Mouse (Mus musculus): ENCODE measurements at regions not wholly inside any gene's neighbourhood (a gene's known extent, or its start where the extent isn't known, plus 50 kb on each side); places are given as distances from the start of the nearest gene placed in this dataset.

DNA sequence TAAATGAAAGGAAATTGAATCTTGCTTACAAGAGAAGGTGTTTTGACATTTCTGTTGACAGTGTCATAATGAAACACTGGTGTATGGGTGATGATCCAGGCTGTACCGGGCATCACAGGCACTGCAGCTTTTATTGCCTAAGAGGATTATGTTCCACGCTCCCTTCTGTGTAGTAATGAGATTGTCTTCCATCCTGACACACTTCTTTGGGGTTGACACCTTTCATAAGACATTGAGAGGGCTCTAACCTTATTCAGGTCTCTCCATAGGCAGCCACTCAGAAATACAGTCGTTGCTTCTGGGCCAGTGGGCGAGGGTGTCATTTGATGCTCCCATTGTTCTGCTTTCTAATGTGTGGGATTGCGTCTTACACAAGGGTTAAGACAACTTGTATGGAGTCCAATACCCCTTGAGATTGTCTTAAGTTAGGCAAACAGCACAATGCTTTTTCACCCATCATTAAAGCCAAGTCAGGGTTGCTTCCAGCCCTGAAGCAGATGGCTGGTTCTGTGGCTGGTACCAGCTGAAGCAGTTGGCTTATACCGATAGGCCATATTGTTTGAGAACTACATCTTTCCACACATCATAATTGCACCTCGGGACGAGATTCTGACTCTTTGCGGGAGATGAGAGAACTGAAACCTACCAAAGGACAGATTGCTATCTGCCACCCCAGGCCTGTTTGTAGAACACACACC lies 81.9 kb upstream of the Frmd4b start:
- Histone ChIP-seq H3K9ac (ENCODE audit: control insufficient read depth, low read depth, low read length, poor library complexity, severe bottlenecking) (no peak overlapping the region), H3K36me3 (ENCODE audit: control insufficient read depth in 1 of 2, insufficient read depth in 2 of 2, low read length in 2 of 2) (no peaks in the 10 kb centered on the region), H3K79me2 (ENCODE audit: control insufficient read depth, insufficient read depth, low read length, poor library complexity) (no peaks in the 10 kb centered on the region), H3K4me3 (ENCODE audit: control insufficient read depth in 1 of 2, insufficient read depth in 1 of 2, low read depth in 2 of 2, low read length in 2 of 2) (no peak overlapping the region), H3K4me1 (ENCODE audit: control insufficient read depth in 1 of 2, insufficient read depth in 2 of 2, low read length in 2 of 2) (no peaks in the 10 kb centered on the region), H3K9me3 (replicated peaks; ENCODE audit: insufficient read depth, low read length) (no peaks in the 10 kb centered on the region), H3K27ac (ENCODE audit: control insufficient read depth, low read depth, low read length) (no peak overlapping the region), H3K27me3 (ENCODE audit: control insufficient read depth in 1 of 2, insufficient read depth in 2 of 2, low read length in 2 of 2) (no peaks in the 10 kb centered on the region)
- no peak for DNase-seq (ENCODE audit: low read depth, low spot score)
- TF ChIP-seq ZNF384 (IDR thresholded peaks at IDR 0.05; ENCODE audit: low read depth, low read length) (no peak), ETS1 (IDR thresholded peaks at IDR 0.05; ENCODE audit: low read depth, low read length) (no peak)

DNA sequence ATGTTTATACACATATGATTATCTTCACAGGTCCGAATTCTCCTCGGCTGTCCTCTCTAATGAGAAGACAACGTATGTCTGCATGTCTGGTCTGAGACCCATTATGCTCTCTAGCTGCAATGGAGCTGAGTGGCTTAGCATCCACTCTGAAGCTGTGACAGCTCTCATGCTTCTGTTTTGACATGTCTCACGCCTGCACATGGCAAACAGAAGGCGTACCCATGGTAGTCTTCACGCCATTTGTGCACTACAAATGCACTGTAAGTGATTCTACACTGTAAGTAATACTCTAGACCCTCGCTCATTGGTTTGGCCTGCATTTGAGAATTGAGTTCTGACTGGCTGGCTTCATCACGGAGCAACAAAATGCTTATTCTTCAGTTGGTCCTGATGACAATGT lies 75.9 kb upstream of the Frmd4b start:
- no peak for DNase-seq (ENCODE audit: low read depth, low spot score)
- Histone ChIP-seq H3K79me2 (ENCODE audit: control insufficient read depth, insufficient read depth, low read length, poor library complexity) (no peaks in the 10 kb centered on the region), H3K27me3 (ENCODE audit: control insufficient read depth in 1 of 2, insufficient read depth in 2 of 2, low read length in 2 of 2) (no peaks in the 10 kb centered on the region), H3K9ac (ENCODE audit: control insufficient read depth, low read depth, low read length, poor library complexity, severe bottlenecking) (no peak overlapping the region), H3K36me3 (ENCODE audit: control insufficient read depth in 1 of 2, insufficient read depth in 2 of 2, low read length in 2 of 2) (no peaks in the 10 kb centered on the region), H3K4me3 (ENCODE audit: control insufficient read depth in 1 of 2, insufficient read depth in 1 of 2, low read depth in 2 of 2, low read length in 2 of 2) (no peak overlapping the region), H3K27ac (ENCODE audit: control insufficient read depth, low read depth, low read length) (no peak overlapping the region), H3K9me3 (replicated peaks; ENCODE audit: insufficient read depth, low read length) (no peaks in the 10 kb centered on the region), H3K4me1 (ENCODE audit: control insufficient read depth in 1 of 2, insufficient read depth in 2 of 2, low read length in 2 of 2) (no peaks in the 10 kb centered on the region)
- TF ChIP-seq TAL1 (IDR thresholded peaks at IDR 0.05; ENCODE audit: low read length) (no peak), MAX (IDR thresholded peaks at IDR 0.05; ENCODE audit: low read length) (no peak), NELFE (IDR thresholded peaks at IDR 0.05; ENCODE audit: low read depth, low read length) (no peak), HCFC1 (IDR thresholded peaks at IDR 0.05; ENCODE audit: low read depth, low read length) (no peak), E2F4 (IDR thresholded peaks at IDR 0.05; ENCODE audit: borderline replicate concordance, low read depth, low read length) (no peak), RAD21 (IDR thresholded peaks at IDR 0.05; ENCODE audit: low read depth, low read length) (no peak), KAT2A (conservative IDR thresholded peaks at IDR 0.05; ENCODE audit: low read depth, low read length) (no peak), TCF12 (IDR thresholded peaks at IDR 0.05; ENCODE audit: low read depth, low read length) (no peak), CTCF (IDR thresholded peaks at IDR 0.05 in 2 of 3, conservative IDR thresholded peaks at IDR 0.05 in 1 of 3; ENCODE audit: control insufficient read depth in 1 of 3, insufficient read depth in 1 of 3, low read depth in 2 of 3, low read length in 3 of 3, poor library complexity in 1 of 3, severe bottlenecking in 1 of 3) (no peak), POLR2A (IDR thresholded peaks at IDR 0.05; ENCODE audit: control insufficient read depth in 1 of 2, insufficient read depth in 1 of 2, low read depth in 1 of 2, low read length in 2 of 2, poor library complexity in 1 of 2) (no peak), UBTF (IDR thresholded peaks at IDR 0.05; ENCODE audit: borderline replicate concordance, insufficient read depth, low read depth, low read length) (no peak), MYC (IDR thresholded peaks at IDR 0.05; ENCODE audit: low read depth, low read length) (no peak), POLR2AphosphoS2 (IDR thresholded peaks at IDR 0.05; ENCODE audit: low read length) (no peak)

DNA sequence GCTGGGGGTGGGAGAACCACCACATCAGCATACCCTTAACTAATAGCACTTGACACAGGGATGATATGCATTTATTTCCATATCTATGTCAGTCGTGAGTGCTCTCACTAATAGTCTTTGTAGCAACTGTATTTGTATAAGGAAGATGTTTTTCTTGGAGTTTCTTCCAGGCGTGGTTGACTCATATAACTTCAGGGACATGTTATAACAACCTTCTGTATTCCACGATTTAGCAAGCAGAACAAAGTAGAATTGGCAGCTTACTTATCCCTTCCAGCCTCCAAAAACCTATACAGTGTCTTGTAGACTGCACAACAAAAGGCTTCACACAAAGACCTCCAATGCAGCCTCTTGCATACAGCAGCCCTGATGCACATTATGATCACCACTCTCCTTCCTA lies 73.8 kb upstream of the Frmd4b start:
- TF ChIP-seq USF2 (IDR thresholded peaks at IDR 0.05; ENCODE audit: borderline replicate concordance in 1 of 2, insufficient read depth in 1 of 2, low read depth in 1 of 2, low read length in 2 of 2) (no peak), POLR2AphosphoS5 (IDR thresholded peaks at IDR 0.05; ENCODE audit: borderline replicate concordance, low read depth, low read length) (no peak), CHD1 (IDR thresholded peaks at IDR 0.05; ENCODE audit: low read depth, low read length) (no peak), JUND (IDR thresholded peaks at IDR 0.05; ENCODE audit: low read depth, low read length) (no peak), MAFK (IDR thresholded peaks at IDR 0.05; ENCODE audit: borderline replicate concordance, low read depth, low read length) (no peak), MEF2A (IDR thresholded peaks at IDR 0.05; ENCODE audit: extremely low read depth, insufficient replicate concordance, low read depth, low read length, poor library complexity, severe bottlenecking) (no peak), ZNF384 (IDR thresholded peaks at IDR 0.05; ENCODE audit: low read depth, low read length) (no peak), SMC3 (IDR thresholded peaks at IDR 0.05; ENCODE audit: low read depth, low read length) (no peak), E2F4 (IDR thresholded peaks at IDR 0.05; ENCODE audit: borderline replicate concordance, low read depth, low read length) (no peak)

More for the DNA sequence above, 73.8 kb upstream of the Frmd4b start:
- Histone ChIP-seq H3K9ac (ENCODE audit: control insufficient read depth, low read depth, low read length, poor library complexity, severe bottlenecking) (no peak overlapping the region), H3K36me3 (ENCODE audit: control insufficient read depth in 1 of 2, insufficient read depth in 2 of 2, low read length in 2 of 2) (no peaks in the 10 kb centered on the region), H3K27ac (ENCODE audit: control insufficient read depth, low read depth, low read length) (no peak overlapping the region), H3K9me3 (replicated peaks; ENCODE audit: insufficient read depth, low read length) (no peaks in the 10 kb centered on the region), H3K4me1 (ENCODE audit: control insufficient read depth in 1 of 2, insufficient read depth in 2 of 2, low read length in 2 of 2) (no peaks in the 10 kb centered on the region), H3K4me3 (ENCODE audit: control insufficient read depth in 1 of 2, insufficient read depth in 1 of 2, low read depth in 2 of 2, low read length in 2 of 2) (no peak overlapping the region), H3K79me2 (ENCODE audit: control insufficient read depth, insufficient read depth, low read length, poor library complexity) (no peaks in the 10 kb centered on the region), H3K27me3 (ENCODE audit: control insufficient read depth in 1 of 2, insufficient read depth in 2 of 2, low read length in 2 of 2) (no peaks in the 10 kb centered on the region)
- no peak for DNase-seq (ENCODE audit: low read depth, low spot score)

Measured in MEL (cell line).